Mouse (Mus musculus): ENCODE measurements around the gene Tubb5.

DNA sequence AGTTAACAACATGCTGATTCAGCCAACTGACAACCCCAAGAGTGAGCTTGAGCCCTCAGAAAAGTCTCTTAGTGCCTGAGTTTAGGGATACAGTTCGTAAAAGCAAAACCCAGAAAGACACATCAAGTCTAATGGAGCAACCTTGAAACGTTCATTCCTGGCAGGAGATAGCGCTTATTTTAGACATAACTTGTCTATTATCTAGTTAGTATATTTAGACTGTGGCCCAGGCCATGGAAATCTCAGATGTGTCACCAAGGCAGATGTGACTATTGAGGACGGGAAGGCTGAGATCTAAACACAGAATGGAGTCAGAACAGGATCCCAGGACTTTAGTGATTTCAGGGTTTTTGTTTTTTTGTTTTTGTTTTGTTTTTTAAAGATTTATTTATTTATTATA lies 53.0 kb downstream of the Tubb5 start:
- TF ChIP-seq CTCF (IDR thresholded peaks at IDR 0.05; ENCODE audit: insufficient read depth, low read depth, low read length): no peak
- TF ChIP-seq POLR2A (IDR thresholded peaks at IDR 0.05; ENCODE audit: insufficient read depth, low read depth, low read length): no peak

Data from olfactory bulb, adult 2 months (tissue).